Mouse (Mus musculus): Measurements from ENCODE around the gene Dyrk2.

GRCm38 (mm10) chr10:118839343-118840141 lies 30.5 kb downstream of the Dyrk2 start:
- TF ChIP-seq CTCF (IDR thresholded peaks at IDR 0.05) (no peak), EP300 (IDR thresholded peaks at IDR 0.05) (no peak)

Data from lung, postnatal 0 days (tissue).